Mouse (Mus musculus): Measurements from ENCODE around the gene Dnmt1. TPM values are rescaled to one million over a fixed set of nuclear protein-coding genes. Genes with fewer than 3 reads are reported as not detected.

Gene Dnmt1
- polyA plus RNA-seq, 1 experiment, result 18.3 TPM

DNA sequence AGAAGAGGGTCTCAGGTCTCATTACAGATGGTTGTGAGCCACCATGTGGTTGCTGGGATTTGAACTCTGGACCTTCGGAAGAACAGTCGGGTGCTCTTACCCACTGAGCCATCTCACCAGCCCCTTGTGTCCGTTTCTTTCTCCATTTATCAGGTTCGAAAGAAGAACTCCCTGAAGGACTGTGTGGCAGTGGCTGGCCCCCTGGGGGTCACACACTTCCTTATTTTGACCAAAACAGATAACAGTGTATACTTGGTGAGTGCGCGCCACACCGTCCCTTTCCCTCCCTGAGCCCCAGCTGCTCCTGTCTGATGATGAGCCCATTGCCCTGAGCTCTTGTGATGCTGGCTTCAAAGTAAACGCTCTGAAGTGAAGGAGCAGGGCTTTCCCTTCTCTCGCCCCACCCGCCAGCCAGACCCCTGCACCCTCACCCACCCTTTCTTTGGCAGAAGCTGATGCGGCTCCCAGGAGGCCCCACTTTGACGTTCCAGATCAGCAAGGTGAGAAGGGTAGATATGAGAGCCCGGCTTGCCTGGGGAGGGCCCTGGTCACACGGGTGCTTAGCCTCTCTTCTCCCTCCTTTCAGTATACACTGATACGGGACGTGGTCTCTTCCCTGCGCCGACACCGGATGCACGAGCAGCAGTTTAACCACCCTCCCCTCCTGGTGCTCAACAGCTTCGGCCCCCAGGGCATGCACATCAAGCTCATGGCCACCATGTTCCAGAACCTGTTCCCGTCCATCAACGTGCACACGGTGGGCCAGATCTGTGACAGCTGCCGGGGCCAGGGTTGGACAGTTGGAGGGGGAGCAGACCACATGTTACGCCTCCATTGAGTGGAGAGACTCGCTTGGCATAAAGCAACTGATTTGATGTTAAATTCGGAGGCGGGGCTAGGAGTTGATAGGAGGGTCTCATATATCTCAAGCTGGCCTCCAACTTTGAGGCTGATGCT is 70.2 kb downstream of the Dnmt1 start:
- peaks cover 5% of the 10 kb centered on the region for H3K36me3 ChIP-seq (ENCODE audit: control insufficient read depth, insufficient read depth, low read length)
- TF ChIP-seq CTCF (IDR thresholded peaks at IDR 0.05; ENCODE audit: control insufficient read depth, insufficient read depth, insufficient replicate concordance, low read depth, low read length) (no peak), POLR2A (IDR thresholded peaks at IDR 0.05; ENCODE audit: control insufficient read depth, low read depth, low read length) (no peak)
- no peak overlapping the region for H3K27ac ChIP-seq (ENCODE audit: control insufficient read depth, insufficient read depth, low read depth, low read length)
- peaks cover 9% of the 10 kb centered on the region for H3K4me1 ChIP-seq (ENCODE audit: control insufficient read depth, insufficient read depth, low read length)
- H3K4me3 ChIP-seq (ENCODE audit: control insufficient read depth, low read depth, low read length), result no peak overlapping the region
- no peaks in the 10 kb centered on the region for H3K27me3 ChIP-seq (ENCODE audit: control insufficient read depth, insufficient read depth, low read length)

DNA sequence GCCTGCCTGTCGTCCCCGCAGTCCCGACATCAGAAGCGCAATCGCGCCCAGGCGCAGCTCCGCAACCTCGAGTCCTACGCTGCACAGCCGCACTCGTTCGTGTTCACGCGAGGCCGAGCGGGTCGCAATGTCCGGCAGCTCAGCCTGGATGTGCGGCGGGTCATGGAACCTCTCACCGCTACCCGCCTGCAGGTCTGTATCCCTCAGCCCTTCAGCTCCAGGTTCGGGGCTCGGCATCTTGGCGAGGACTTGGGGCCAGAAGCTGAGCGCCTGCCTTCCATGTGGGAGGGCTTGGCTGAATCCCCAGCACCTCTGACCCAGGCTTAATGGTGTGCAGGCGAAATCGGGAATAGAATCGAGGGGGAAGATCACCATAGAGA is 71.3 kb downstream of the Dnmt1 start:
- Histone ChIP-seq H3K4me3 (ENCODE audit: control insufficient read depth, low read depth, low read length) (peak overlapping the region; percentile 93), H3K27ac (ENCODE audit: control insufficient read depth, insufficient read depth, low read depth, low read length) (peak overlapping the region; percentile 70; the same call in 1 of the 2 replicates), H3K27me3 (ENCODE audit: control insufficient read depth, insufficient read depth, low read length) (no peaks in the 10 kb centered on the region), H3K36me3 (ENCODE audit: control insufficient read depth, insufficient read depth, low read length) (peaks cover 5% of the 10 kb centered on the region), H3K4me1 (ENCODE audit: control insufficient read depth, insufficient read depth, low read length) (peaks cover 9% of the 10 kb centered on the region)
- no peak for TF ChIP-seq CTCF (IDR thresholded peaks at IDR 0.05; ENCODE audit: control insufficient read depth, insufficient read depth, insufficient replicate concordance, low read depth, low read length)
- TF ChIP-seq POLR2A (IDR thresholded peaks at IDR 0.05; ENCODE audit: control insufficient read depth, low read depth, low read length), result no peak

DNA sequence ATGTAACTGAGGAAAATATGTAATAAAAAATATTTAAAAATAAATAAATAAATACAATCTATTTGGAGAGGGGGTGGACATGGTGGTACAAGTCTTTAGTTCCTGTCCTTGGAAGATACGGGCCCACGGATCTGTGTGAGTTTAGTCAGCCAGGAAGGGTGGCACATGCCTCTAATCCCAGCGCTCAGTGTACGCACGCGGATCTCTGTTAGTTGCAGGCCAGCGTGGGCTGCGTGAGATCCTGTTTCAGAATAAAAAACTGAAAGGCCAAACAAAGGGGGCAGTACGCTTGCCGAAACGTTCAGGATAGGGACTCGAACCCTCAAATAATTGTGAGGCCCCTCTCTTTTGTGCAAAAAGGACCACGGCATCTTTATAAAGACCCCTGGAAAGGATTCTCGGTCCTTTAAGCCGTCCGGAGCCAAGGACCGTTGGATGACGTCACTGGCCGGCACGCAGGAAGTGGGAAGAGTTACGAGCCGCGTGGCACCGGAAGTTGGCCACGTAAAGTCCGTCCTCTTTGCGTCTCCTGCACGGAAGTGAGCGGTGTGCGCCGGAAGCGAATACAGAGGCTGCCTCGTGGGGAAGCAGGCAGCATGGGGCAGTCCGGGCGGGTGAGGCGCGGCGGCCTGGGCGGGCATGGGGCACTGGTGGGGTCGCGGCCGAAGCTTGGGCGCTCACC is 71.8 kb downstream of the Dnmt1 start, which contains the start of gene Ppan:
TSS of gene Ppan (plus strand) at position 472 of the 682 bp plus-strand sequence.
- Histone ChIP-seq H3K27me3 (ENCODE audit: control insufficient read depth, insufficient read depth, low read length) (no peaks in the 10 kb centered on the region), H3K27ac (ENCODE audit: control insufficient read depth, insufficient read depth, low read depth, low read length) (peak within 1 kb of the TSS; percentile 99), H3K4me1 (ENCODE audit: control insufficient read depth, insufficient read depth, low read length) (peaks cover 9% of the 10 kb centered on the region), H3K36me3 (ENCODE audit: control insufficient read depth, insufficient read depth, low read length) (peaks cover 5% of the 10 kb centered on the region), H3K4me3 (ENCODE audit: control insufficient read depth, low read depth, low read length) (peak within 1 kb of the TSS; percentile 93)
- TF ChIP-seq CTCF (IDR thresholded peaks at IDR 0.05; ENCODE audit: control insufficient read depth, insufficient read depth, insufficient replicate concordance, low read depth, low read length) (no peak), POLR2A (IDR thresholded peaks at IDR 0.05; ENCODE audit: control insufficient read depth, low read depth, low read length) (peak; percentile 98)

DNA sequence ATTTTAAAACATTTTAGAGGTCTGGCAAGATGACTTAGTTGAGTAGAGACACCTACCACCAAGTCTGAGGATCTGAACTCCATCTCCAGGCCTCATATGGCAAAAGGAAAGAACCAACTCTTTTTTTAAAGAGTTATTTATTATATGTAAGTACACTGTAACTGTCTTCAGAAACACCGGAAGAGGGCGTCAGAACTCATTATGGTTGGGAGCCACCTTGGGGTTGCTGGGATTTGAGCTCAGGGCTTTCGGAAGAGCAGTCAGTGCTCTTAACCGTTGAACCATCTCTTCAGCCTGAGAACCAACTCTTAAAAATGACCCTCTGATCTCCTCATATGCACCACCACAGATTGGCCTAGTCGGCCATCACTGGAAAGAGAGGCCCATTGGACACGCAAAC is 72.5 kb downstream of the Dnmt1 start:
- Histone ChIP-seq H3K36me3 (ENCODE audit: control insufficient read depth, insufficient read depth, low read length) (peaks cover 4% of the 10 kb centered on the region), H3K4me1 (ENCODE audit: control insufficient read depth, insufficient read depth, low read length) (peaks cover 9% of the 10 kb centered on the region), H3K27me3 (ENCODE audit: control insufficient read depth, insufficient read depth, low read length) (no peaks in the 10 kb centered on the region), H3K27ac (ENCODE audit: control insufficient read depth, insufficient read depth, low read depth, low read length) (peak overlapping the region; percentile 90), H3K4me3 (ENCODE audit: control insufficient read depth, low read depth, low read length) (peak overlapping the region; percentile 82)
- TF ChIP-seq POLR2A (IDR thresholded peaks at IDR 0.05; ENCODE audit: control insufficient read depth, low read depth, low read length) (no peak), CTCF (IDR thresholded peaks at IDR 0.05; ENCODE audit: control insufficient read depth, insufficient read depth, insufficient replicate concordance, low read depth, low read length) (no peak)

DNA sequence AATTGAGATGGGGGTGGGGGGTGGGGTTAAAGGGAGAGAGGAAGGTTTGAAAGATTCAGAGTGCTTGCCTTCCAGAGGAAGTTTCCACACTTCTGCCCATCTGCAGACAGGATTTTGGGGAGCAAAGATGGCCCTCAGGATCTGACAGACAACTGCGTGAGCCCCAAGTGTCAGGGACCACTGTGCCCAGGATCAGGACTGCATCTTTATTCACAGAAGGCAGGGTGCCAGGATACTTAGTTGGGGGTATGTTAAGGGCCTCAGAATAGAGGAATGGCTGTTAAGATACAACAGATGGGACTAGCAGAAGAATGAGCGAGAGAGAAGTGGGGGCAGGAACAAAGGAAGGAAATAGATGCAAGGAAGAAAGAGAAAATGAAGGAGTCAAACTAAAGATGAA is 73.1 kb downstream of the Dnmt1 start:
- Histone ChIP-seq H3K27me3 (ENCODE audit: control insufficient read depth, insufficient read depth, low read length) (no peaks in the 10 kb centered on the region), H3K36me3 (ENCODE audit: control insufficient read depth, insufficient read depth, low read length) (peaks cover 3% of the 10 kb centered on the region), H3K4me3 (ENCODE audit: control insufficient read depth, low read depth, low read length) (peak overlapping the region; percentile 43), H3K4me1 (ENCODE audit: control insufficient read depth, insufficient read depth, low read length) (peaks cover 9% of the 10 kb centered on the region), H3K27ac (ENCODE audit: control insufficient read depth, insufficient read depth, low read depth, low read length) (0 out of 2 replicates have a peak overlapping the region, but pooled peaks have one; percentile 30)
- TF ChIP-seq CTCF (IDR thresholded peaks at IDR 0.05; ENCODE audit: control insufficient read depth, insufficient read depth, insufficient replicate concordance, low read depth, low read length) (no peak), POLR2A (IDR thresholded peaks at IDR 0.05; ENCODE audit: control insufficient read depth, low read depth, low read length) (no peak)

DNA sequence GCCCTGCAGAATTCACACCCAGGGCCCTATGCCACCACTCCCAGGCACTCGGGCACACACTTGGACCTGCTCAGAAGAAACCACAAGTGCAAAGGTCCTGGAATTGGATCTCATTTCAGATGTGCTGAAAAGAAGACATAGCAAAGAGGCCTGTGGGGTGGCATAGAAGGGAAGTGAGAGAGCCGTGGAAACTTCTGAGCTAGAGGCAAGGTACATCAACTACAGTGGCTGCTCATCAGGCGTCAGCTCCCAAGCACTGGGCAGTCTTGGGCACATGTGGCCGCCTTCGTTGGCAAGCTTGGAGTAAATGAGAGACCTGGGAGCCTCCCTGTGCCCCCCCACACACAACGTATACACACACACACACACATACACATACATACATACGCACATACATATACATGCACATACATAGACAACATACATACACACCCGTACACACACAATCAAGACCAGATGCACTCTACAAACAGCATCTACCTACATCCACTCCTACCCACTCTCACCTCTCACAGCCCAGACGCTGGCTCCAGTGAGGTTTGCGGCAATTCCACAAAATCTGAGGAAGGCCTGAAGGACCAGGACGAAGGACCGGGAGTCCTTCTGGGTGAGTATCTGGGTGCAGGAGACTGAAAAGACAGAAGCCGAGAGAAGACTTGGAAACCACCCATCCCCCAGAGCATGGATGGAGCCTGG is 80.4 kb downstream of the Dnmt1 start, which contains the start of gene Angptl6:
TSS of gene Angptl6 (minus strand) at position 631 of the 696 bp plus-strand sequence.
- H3K27ac ChIP-seq (ENCODE audit: control insufficient read depth, insufficient read depth, low read depth, low read length), result peak within 1 kb of the TSS; percentile 85
- H3K4me3 ChIP-seq (ENCODE audit: control insufficient read depth, low read depth, low read length), result peak within 1 kb of the TSS; percentile 71
- no peaks in the 10 kb centered on the region for H3K27me3 ChIP-seq (ENCODE audit: control insufficient read depth, insufficient read depth, low read length)
- TF ChIP-seq CTCF (IDR thresholded peaks at IDR 0.05; ENCODE audit: control insufficient read depth, insufficient read depth, insufficient replicate concordance, low read depth, low read length) (no peak), POLR2A (IDR thresholded peaks at IDR 0.05; ENCODE audit: control insufficient read depth, low read depth, low read length) (no peak)
- H3K36me3 ChIP-seq (ENCODE audit: control insufficient read depth, insufficient read depth, low read length), result no peaks in the 10 kb centered on the region
- peaks cover 7% of the 10 kb centered on the region for H3K4me1 ChIP-seq (ENCODE audit: control insufficient read depth, insufficient read depth, low read length)
